Mouse (Mus musculus) ES-E14 (cell line): Measurements from ENCODE around the gene Zc3h10. TPM values are rescaled to one million over a fixed set of nuclear protein-coding genes. Genes with fewer than 3 reads are reported as not detected.
A peak's percentile ranks its signal among the peaks of the same experiment; 100 is the strongest.

Source experiments
- DNase-seq: peaks from one replicate; pipeline ENCODE4 v3.0.0-alpha.2; 2013; ENCODE audit warnings: low read depth, low spot score
- H3K27ac ChIP-seq: 2 replicates; pipeline ENCODE4 v1.5.1; 2012; ENCODE audit warnings: low read depth, mild to moderate bottlenecking, low read length, moderate library complexity, mixed read lengths; ENCODE audit not compliant: poor library complexity, insufficient read depth, severe bottlenecking
- H3K36me3 ChIP-seq: 2 replicates; pipeline ENCODE4 v1.6.1; 2012; ENCODE audit warnings: mild to moderate bottlenecking, low read length, moderate library complexity, mixed read lengths; ENCODE audit not compliant: control insufficient read depth, poor library complexity, insufficient read depth, severe bottlenecking
- H3K4me1 ChIP-seq, 2 experiments: fragments of 150-350 bp in 1 of 2; sonication (generic) in 1 of 2; 2 replicates each; pipeline ENCODE4 v1.6.1; 2012; ENCODE audit warnings: low read length in 2 of 2, mild to moderate bottlenecking in 1 of 2, mixed read lengths in 1 of 2; ENCODE audit not compliant: control insufficient read depth in 2 of 2, insufficient read depth in 2 of 2, poor library complexity in 1 of 2
- H3K4me3 ChIP-seq, 2 experiments: fragments of 150-350 bp in 1 of 2; sonication (generic) in 1 of 2; 2 replicates each; pipeline ENCODE4 v1.5.1; 2012; ENCODE audit warnings: low read length in 2 of 2, low read depth in 1 of 2, mild to moderate bottlenecking in 1 of 2, mixed read lengths in 1 of 2; ENCODE audit not compliant: insufficient read depth in 1 of 2, poor library complexity in 1 of 2, severe bottlenecking in 1 of 2
- H3K9ac ChIP-seq: 2 replicates; pipeline ENCODE4 v1.6.1; 2012; ENCODE audit warnings: low read depth, mild to moderate bottlenecking, low read length, mixed read lengths; ENCODE audit not compliant: poor library complexity, insufficient read depth, severe bottlenecking
- H3K9me3 ChIP-seq: fragments of 150-350 bp; sonication (generic); 2 replicates; pipeline ENCODE4 v1.6.1; 2012; ENCODE audit warnings: low read depth, mild to moderate bottlenecking, low read length; ENCODE audit not compliant: control insufficient read depth, insufficient read depth
- CHD2 ChIP-seq: IDR thresholded peaks from 2 replicates; pipeline ENCODE4 v1.6.1; 2014; ENCODE audit warnings: mild to moderate bottlenecking, low read depth, low read length, inconsistent platforms
- HCFC1 ChIP-seq: IDR thresholded peaks from 2 replicates; pipeline ENCODE4 v1.6.1; 2012; ENCODE audit warnings: low read length, inconsistent platforms, borderline replicate concordance; ENCODE audit not compliant: insufficient read depth
- MAFK ChIP-seq: IDR thresholded peaks from 2 replicates; pipeline ENCODE4 v1.6.1; 2014; ENCODE audit warnings: mild to moderate bottlenecking, low read depth, low read length, inconsistent platforms; ENCODE audit not compliant: insufficient read depth
- ZC3H11A ChIP-seq: IDR thresholded peaks from 2 replicates; pipeline ENCODE4 v1.6.1; 2012; ENCODE audit warnings: low read depth, mild to moderate bottlenecking, inconsistent platforms, low read length, borderline replicate concordance
- ZNF384 ChIP-seq: IDR thresholded peaks from 2 replicates; pipeline ENCODE4 v1.6.1; 2012; ENCODE audit warnings: low read depth, low read length, inconsistent platforms
- in situ Hi-C, 2 experiments: fragments of 600-800 bp; cut with MboI; formaldehyde crosslinking; loops; one replicate each; pipeline ENCODE4 v1.15.1; 2025; ENCODE audit warnings: low sequenced_read_pairs in 2 of 2, inconsistent platforms in 1 of 2; ENCODE audit not compliant: unreplicated experiment in 2 of 2
- total RNA-seq: library from RNA; depleted of rRNA; stranded (reverse); fragments of 300-350 nt; gene quantifications from 2 replicates; pipeline ENCODE4 v1.2.3, GENCODE M21; 2012

Gene Zc3h10
- total RNA-seq, 1 experiment, result 18.8 TPM

GRCm38 (mm10) chr10:128511761-128512160, 35.8 kb downstream of the Zc3h10 start:
- TF ChIP-seq CHD2, result no peak
- TF ChIP-seq MAFK, result no peak
- TF ChIP-seq ZC3H11A, result no peak
- TF ChIP-seq ZNF384, result no peak
- no peak for TF ChIP-seq HCFC1
- Histone ChIP-seq H3K27ac (no peak overlapping the region), H3K9ac (no peak overlapping the region), H3K36me3 (peaks cover 27% of the 10 kb centered on the region), H3K9me3 (no peaks in the 10 kb centered on the region), H3K4me1 (peaks cover 0 to 6% of the 10 kb centered on the region in 2 experiments; a peak in 2 of 4 replicates), H3K4me3 (no peak overlapping the region)
- DNase-seq, result no peak
- in situ Hi-C loops, result no loop called here

GRCm38 (mm10) chr10:128511189-128511588, 36.4 kb downstream of the Zc3h10 start:
- Histone ChIP-seq H3K27ac (no peak overlapping the region), H3K36me3 (peaks cover 27% of the 10 kb centered on the region), H3K9ac (no peak overlapping the region), H3K4me1 (peaks cover 0 to 3% of the 10 kb centered on the region in 2 experiments; a peak in 1 of 4 replicates), H3K4me3 (no peak overlapping the region), H3K9me3 (no peaks in the 10 kb centered on the region)
- in situ Hi-C loops, result no loop called here
- TF ChIP-seq HCFC1 (no peak), CHD2 (no peak), ZC3H11A (no peak), ZNF384 (no peak), MAFK (no peak)
- no peak for DNase-seq

- no peak for DNase-seq
- Histone ChIP-seq H3K9me3 (no peaks in the 10 kb centered on the region), H3K4me3 (no peak overlapping the region), H3K9ac (no peak overlapping the region), H3K27ac (no peak overlapping the region), H3K4me1 (no peaks in the 10 kb centered on the region), H3K36me3 (peaks cover 23% of the 10 kb centered on the region)
- in situ Hi-C loops, result no loop called here
- TF ChIP-seq CHD2 (no peak), HCFC1 (no peak), ZNF384 (no peak), MAFK (no peak), ZC3H11A (no peak)
Observed at GRCm38 (mm10) chr10:128510301-128510700, 37.3 kb downstream of the Zc3h10 start.

GRCm38 (mm10) chr10:128509831-128510230, 37.7 kb downstream of the Zc3h10 start:
- no peak for DNase-seq
- Histone ChIP-seq H3K9me3 (no peaks in the 10 kb centered on the region), H3K36me3 (peaks cover 19% of the 10 kb centered on the region), H3K9ac (no peak overlapping the region), H3K4me3 (no peak overlapping the region), H3K27ac (no peak overlapping the region), H3K4me1 (peaks cover 1 to 2% of the 10 kb centered on the region in 2 experiments; a peak in 1 of 4 replicates)
- TF ChIP-seq ZNF384 (no peak), HCFC1 (no peak), CHD2 (no peak), MAFK (no peak), ZC3H11A (no peak)
- in situ Hi-C loops, result no loop called here

DNA sequence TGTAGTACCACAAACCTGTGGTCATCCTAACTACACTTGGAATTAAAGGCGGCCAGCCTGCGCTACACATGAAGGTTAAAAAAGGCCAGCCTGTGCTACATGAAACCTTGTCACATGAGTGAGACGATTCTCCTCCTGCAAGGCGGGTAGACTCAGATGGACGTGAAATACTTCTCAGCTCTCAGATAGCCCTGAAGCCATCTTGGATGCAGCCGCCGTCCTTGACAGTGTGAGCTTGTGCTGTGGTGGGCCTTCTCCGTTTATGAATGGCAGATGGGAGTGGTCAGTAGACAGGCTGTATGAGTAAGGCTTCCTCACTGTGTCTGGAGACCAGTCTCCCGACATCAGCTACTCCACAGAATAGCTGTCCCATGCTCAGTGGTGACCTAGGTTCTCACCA, 38.4 kb downstream of the Zc3h10 start:
- H3K27ac ChIP-seq, result no peak overlapping the region
- 0 out of 2 replicates have a peak overlapping the region, but pooled peaks have one; percentile 6 for H3K9ac ChIP-seq
- H3K4me1 ChIP-seq, result peaks cover 2 to 5% of the 10 kb centered on the region in 2 experiments; a peak in 1 of 4 replicates
- TF ChIP-seq HCFC1 (no peak), MAFK (no peak), ZNF384 (no peak), CHD2 (no peak), ZC3H11A (no peak)
- H3K36me3 ChIP-seq, result peaks cover 19% of the 10 kb centered on the region
- no peaks in the 10 kb centered on the region for H3K9me3 ChIP-seq
- no peak for DNase-seq
- in situ Hi-C loops, result no loop called here
- H3K4me3 ChIP-seq, result peak overlapping the region; percentile 26 to 39; a peak in 2 of 4 replicates
